Mouse (Mus musculus) MEL-GATA-1-ER (cell line): ENCODE data around the gene Mfsd4b1.
"Not testable (repeated sequence)": the region's sequence is repeated elsewhere in the genome, so short reads cannot be mapped to it uniquely, and the experiment has no call there.

Source experiments
- DNase-seq: peaks from one replicate; pipeline ENCODE4 v3.0.0-alpha.2; 2012; ENCODE audit warnings: low read depth; ENCODE audit errors: extremely low read depth

Mfsd4b1 gene

DNA sequence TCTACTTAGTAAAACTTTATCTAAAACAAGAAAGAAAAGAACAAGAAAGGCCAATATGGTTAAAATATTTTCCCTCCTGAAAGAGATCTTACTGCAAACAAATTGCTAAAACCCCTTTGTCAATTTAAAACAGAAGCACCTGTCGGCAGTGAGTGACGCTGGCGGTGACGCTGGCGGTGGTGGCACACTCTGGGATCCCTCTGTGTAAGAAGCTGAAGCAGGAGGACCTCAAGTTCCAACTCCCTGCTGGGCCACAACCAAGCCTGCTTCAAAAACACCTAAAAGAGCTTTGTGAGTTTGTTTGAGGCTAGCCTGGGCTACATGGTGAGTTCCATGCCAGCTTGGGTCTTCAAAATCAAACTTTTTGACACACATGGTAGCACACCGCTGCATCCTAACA, 9.9 kb upstream of the Mfsd4b1 start:
- no peak for DNase-seq

DNA sequence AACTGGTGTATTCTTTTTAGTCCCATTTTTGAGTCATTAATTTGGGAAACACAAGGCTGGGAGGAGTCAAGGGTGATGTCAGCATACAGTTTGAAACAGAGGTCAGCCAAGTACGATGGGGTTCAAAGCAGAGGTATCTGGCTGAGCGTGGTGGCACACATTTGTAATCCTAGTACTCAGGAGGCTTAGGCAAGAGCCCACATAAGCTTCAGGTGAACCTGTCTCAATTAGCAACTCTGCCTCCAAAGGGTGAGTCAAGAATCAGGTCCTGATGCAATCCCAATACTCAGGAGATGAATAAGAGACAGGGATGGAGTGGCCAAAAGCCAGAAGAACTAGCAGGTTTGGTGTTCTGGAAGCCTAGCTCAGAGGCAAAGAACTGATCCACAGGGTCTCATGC, 7.8 kb upstream of the Mfsd4b1 start:
- no peak for DNase-seq

DNA sequence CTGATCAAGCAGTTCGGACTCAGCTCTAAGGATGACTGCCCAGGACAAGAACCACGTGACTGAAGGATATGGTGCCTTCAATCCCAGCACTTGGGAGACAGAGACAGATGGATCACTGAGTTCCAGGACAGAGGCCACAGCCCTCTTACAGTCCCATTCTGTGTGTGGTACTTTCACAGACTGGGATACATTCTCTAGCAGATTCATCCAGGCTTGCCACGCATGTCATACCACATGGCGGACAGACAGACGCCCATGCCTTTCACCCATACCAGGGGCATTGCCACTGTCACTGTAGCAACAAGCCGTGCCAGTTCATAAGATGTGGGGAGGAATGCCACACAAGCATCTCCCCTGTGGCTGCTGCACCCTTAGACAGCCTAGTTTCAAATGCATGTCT, 5.6 kb upstream of the Mfsd4b1 start:
- no peak for DNase-seq

DNA sequence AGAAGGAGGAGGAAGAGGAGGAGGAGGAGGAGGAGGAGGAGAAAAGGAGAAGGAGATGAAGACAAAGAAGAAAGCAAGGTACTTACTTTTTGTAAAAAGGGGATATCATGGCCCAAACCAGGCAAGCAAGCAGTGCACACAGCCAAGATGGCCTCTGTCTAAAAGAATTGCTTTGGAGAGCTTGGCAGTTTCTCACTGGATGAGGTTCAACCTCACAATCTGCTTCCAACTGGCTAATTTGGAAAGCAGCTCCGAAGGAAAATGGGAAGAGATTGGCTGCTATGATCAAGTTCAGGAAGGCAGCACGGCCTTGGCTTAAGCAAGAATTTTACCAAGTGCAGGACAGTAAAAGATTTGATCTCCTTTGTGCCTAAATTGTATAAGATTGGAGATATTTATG, 4.5 kb upstream of the Mfsd4b1 start:
- no peak for DNase-seq

DNA sequence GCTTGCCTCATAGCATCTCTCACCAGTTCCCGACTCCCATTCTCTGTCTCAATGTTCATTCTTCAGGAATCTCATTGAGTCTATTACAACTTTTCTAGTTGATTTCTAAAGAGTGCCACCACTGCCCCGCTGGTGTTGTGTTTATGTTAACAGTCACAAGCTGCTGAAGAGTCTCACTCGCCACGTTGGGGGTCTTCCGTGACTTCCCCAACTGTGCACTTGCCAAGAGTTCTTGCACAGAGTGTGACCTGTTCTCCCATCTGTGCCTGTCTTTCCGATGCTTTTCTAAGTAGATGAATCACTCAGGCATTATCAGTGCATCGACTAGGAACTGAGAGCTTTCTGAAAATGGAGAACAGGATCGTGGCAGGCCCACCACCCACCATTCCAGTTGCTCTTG, 3.0 kb upstream of the Mfsd4b1 start:
- DNase-seq = no peak

DNA sequence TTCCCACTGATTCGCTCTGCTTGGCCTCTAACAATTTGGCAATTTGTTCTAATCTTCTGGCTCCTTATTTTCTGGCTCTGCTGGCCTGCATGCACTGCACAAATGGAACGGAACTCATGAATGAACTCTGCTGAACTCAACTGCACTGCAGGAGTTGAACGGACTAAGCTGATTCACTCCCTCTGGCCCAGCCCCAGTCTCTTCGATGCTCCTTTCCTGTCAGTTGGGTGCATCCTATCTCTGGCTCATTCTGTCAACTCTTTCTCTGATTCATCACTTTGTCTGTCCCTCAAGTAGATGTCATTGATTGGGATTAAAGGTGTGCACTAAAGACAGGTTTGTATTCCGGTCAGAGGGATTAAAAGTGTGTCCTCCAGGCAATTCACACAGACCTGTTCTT, 1.5 kb upstream of the Mfsd4b1 start:
- no peak for DNase-seq

DNA sequence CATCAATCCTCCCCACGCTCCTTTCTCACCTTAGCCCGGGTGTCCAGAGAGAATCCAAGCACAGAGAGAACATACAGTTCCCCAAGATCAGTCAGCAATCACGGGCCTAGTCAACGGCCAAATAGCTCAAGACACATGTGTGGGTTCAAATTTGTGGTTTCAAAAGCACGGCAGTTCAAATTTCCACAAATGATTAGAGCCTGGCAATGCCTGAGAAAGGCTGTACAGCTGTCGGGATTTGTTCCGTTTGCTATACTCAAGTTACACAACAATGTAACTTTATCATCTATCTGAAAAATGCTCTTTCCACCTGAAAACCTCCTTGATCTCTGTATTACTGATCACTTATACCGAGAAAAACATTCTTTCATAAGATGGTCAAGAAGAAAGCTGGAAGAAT, 492 bp upstream of the Mfsd4b1 start:
- DNase-seq = no peak

DNA sequence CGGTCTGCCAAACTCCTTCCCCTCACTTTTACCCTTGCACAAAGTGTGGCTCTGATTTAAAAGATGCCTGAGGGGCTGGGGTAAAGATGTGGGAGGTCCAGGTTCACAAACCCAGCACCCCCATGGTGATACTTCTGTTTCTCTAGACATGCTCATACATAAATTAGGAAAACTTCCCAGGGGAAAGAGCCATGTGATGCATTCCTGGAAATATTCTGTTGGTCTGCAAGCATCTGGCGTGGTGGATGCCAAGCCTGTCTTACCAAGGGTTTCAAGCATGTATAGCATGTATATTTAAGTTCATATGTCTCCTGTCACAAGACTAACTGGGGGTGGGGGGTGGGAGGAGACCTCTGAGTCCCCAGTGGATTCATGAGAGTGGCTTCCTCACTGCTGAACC, 4.7 kb downstream of the Mfsd4b1 start:
- no peak for DNase-seq

DNA sequence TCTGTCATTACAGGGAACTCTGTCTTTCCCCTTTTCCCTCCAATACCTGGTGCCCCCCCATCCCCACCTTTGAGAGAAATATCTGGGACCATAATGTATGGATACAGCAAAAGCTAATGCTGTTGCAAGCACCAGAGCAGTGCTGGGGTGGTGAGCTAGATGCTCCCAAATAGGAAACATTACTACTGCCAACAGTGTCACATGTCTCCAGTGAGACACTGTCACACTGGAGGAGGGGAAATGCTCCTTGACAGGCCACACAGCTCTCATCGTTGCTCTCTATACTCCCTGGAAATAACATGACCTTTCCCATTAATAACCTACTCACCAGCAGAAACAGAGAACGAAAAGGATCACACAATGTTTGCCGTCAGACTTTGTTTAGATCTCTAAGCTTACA, 5.6 kb downstream of the Mfsd4b1 start:
- no peak for DNase-seq

DNA sequence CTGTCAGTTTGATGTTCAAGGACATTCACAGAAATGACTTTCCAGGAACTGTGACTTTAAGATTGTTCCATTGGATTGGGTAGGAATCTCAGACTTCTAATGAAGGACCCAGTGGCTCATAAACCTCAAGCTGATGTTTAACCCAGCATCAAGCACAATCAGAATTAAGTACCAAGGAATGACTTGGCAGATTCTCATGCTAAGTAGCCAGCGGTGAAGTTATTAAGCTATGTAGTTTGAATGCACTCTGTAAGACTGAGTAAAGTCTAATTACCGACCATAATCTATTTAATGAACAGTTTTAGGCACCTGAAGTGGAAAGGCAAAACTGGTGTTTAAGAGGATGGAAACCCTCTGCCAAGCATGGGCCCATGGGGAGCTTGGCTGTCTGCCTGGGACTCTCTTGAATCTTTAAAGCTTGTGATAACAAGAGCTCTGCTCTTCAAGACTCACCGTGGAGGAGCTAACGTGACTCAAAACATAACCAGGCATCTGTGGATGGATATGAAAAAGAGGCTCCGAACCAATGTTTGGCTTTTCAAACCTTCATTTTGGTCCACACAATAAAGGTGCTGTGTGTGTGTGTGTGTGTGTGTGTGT, 6.7 kb downstream of the Mfsd4b1 start:
- DNase-seq = no peak

DNA sequence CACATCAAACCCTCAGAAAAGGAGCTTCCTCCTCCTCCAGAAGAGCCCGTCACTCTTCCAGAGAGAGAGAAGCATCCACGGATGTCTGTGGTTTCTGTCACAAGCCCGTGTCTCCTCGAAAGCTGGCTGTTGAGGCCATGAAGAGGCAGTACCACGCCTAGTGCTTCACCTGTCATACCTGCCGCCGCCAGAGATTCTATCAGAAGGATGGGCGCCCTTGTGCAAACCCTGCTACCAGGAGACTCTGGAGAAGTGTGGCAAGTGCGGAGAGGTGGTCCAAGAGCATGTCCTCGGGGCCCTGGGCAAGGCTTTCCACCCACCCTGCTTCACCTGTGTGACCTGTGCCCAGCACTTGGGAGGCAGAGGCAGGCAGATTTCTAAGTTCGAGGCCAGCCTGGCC, 15.5 kb downstream of the Mfsd4b1 start:
- DNase-seq = no peak

DNA sequence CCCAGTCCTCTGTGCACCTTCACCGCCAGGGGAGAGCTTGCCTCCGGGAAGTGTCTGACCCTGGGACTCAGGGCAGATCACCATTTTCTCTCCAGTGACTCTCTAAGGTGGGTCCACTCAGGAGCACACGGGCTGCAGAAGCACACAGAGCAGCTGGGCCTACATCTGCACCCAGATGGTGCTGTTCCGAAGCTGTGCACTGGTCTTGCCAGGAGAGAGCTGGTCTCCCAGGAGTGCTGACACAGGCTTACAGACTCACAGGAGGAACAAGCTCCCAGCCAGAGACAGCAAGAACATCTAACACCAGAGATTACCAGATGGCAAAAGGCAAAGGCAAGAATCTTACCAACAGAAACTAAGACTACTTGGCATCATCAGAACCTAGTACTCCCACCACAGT, 16.2 kb downstream of the Mfsd4b1 start:
- not testable (repeated sequence) for DNase-seq

DNA sequence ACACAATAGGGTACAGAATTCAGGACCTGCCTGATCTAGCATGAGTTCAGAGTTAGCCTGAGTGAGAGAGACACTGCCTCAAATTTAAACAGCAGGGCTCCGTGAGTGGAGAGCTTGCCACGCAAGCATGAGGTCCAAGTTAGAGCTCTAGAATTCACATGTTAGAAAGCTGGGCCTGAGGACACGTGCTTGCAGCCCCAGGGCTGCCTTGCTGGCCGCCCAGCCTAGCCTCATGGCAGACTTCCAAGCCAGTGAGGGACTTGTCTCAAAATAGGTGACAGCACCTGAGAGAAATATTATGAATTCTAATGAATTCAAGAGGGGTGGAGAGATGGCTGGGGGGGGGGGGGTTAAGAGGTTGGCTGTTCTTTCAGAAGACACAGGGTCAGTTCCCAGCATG, 17.1 kb downstream of the Mfsd4b1 start:
- DNase-seq = no peak

DNA sequence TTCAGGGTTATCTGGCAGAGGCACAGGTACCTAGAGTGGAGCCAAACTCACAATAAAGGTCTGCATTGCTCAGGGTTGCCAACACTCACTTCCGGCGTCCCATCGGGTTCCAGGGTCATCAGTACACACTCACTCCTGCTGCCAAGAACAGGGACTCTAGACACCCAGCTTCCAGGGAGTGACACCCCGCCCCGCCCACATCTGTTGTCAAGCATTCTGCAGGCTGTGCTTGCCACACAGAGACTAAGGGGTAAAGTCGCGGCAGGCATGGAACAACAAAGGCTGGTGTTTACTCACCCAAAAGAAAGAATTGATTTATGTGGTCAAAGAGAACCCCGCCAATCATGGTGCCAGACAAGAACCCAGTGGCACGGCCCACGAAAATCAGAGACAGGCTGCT, 18.1 kb downstream of the Mfsd4b1 start:
- DNase-seq = no peak

DNA sequence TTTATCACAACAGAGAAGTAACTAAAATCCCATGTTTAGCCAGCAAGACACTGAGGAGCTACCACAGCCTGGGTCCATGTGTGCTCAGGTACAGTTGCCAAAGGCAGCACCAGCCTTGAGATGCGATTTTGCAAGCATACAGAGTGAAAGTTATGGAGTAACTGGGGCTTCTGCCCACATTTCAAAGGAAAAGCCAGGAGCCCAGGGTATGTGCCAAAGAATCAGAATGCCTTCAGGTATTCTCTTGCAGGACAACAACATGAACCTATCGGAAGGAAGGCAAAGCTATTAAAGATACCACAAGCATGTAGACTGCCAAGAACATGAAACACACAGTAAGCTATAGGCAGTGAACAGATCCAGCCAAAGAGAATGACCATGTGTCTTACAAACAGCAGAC, 24.3 kb downstream of the Mfsd4b1 start:
- no peak for DNase-seq

DNA sequence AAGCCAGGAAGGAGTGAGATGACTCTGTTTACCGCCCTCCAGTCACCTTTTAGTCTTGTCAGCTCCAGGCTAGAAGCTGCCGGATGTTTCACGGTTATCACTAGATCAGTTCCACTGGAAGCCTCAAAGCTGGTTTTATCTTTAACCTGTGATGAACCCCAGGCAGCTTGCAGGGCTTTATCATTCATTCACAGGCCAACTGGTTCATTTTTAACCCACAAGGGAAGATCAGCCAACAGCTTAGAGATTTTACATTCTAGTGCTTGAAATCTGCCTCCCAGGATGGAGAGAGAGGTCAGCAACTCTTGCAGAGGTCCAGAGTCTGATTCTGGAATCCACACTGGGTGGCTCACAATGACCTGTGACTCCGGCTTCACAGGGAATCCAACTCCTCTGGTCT, 33.9 kb downstream of the Mfsd4b1 start:
- DNase-seq = no peak

DNA sequence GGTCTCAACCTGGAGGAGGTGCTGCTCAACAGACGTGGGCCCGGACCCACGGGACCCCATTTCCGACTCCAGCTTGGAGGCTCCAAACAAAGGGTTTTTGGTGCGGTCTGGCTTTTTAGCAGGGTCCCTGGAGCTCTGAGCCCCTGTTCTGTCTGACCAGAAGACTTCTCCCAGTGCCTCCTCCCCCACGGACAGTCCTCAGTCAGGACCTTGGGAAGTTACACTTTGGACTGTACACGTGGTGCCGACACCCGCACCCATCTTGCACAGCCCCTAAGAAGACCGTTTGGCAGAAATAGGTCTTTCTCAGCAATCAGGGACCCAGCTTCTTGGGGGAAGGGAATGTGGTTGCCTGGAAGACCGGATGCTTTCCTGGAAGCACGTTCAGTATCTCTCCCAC, 38.6 kb downstream of the Mfsd4b1 start, which contains the start of gene Mfsd4b5:
Gene Mfsd4b5, minus strand, starts transcription at position 181 of the 400 bp plus-strand sequence.
- DNase-seq = no peak

DNA sequence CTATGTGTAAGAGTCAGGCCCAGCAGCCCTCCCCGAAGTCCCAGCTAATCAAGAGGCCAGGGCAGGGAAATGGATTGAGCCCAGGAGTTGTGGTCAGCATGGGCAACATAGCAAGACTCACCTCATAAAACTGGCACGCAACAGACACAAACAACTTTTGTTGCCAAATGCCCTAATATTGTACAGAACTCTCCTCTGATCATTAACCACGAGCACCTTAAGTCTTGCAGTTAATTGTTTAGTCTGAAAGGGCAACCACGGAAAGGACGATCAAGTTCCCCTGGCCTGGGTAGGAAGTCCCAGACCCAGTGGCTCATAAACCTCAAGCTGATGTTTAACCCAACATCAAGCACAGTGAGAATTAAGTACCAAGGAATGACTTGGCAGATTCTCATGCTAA, 42.5 kb downstream of the Mfsd4b1 start:
- DNase-seq = no peak

DNA sequence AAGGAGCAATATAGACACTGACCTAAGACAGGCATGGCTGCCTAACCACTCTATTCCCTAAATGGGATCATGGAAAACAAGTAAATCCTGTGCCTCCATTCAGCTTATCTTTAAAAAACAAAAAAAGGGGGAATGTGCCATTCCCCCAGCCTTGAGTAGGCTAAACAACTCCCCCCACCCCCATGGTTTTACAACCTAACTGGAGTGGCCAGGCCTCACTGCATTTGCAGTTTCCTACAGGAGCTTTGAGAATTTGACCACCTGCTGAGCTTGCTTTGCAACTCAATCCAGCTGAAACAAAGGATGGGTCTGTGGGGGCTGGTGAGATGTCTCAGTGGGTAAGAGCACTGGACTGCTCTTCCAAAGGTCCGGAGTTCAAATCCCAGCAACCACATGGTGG, 46.8 kb downstream of the Mfsd4b1 start:
- DNase-seq = no peak

DNA sequence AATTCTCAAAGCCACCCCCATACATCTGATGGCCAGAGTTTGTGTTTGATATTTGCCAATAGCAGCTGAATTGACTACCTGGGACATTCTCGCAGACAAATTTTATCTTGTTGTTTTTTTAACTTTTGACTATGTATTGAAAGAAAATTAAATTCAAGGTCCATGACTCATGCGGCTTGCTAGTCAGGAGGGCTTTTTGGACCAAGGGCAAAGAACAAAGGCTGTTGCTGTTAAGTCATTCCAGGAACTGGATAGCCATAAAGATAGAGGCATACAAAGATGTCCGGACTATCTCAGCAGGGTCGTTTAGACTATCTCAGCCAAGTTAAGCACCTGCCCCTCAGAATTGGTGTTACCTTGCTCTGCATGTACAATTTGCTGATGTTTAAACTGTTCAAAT, 47.7 kb downstream of the Mfsd4b1 start:
- no peak for DNase-seq

DNA sequence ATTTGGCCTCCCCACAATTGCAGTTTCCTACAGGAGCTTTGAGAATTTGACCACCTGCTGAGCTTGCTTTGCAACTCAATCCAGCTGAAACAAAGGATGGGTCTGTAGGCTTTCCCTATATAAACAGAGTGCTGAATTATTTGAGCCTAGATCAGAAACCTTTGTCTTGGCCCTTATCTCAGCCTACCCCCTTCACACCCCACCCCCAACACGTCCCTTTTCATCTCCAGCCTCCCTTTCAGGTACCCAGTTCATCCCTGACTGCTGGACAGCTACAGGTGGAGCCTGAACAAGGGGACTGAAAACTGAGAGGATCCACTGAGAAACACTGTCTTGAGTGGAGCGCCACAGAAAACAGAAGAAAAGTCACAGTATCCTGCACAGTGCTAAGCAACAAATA, 49.3 kb downstream of the Mfsd4b1 start:
- no peak for DNase-seq

DNA sequence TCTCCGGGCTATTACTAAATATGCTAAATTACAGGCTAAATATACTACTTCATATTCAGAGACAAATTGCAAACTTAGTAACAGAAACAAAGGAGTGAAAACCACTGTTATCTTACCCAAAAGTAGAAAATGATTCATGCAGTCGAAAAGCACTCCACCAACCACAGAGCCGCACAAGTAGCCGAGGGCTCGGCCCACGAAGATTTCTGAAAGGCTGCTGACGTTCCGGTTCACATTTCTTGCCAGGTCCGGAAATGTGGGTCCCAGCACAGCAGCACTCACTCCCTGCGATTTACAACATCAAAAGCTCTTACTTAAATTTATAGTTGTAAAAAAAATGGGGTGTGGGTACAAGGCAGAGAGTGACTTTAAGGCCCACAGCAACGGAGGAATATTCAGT, 50.1 kb downstream of the Mfsd4b1 start:
- no peak for DNase-seq

DNA sequence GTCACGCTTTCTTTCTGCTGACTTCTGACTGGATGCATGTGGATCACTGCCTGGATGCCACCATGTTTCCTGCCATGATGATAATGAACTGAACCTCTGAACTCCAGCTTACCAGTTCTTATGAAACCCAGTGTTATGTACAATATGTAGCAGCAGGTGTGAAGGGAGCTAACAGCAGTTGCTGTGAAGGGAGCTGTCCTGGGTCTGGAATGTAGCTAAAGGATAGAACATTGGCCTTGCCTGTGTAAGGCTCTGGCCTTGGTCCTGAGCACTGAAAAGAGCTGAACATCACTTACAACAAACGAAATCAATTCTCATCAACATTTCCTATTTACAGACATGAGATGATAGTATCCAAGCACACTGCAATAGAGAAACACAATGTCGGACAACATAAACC, 57.6 kb downstream of the Mfsd4b1 start:
- no peak for DNase-seq

DNA sequence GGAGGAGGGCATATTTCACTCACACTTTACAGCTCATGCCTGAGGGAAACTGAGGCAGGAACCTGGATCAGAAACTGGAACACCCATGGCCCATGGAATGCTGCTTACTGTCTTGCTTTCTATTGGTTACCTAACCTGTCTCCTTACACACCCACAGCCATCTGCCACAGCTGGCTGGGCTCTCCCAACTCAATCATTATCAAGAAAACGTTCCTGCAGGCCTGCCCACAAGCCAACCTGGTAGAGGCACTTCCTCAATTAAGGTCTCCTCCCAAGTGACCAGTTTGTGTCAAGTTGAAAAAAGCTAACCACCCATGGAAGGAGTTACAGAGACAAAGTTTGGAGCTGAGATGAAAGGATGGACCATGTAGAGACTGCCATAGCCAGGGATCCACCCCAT, 63.2 kb downstream of the Mfsd4b1 start:
- peak; percentile 81 for DNase-seq
